Mouse (Mus musculus): ENCODE results near the gene Sez6l. TPM values are rescaled to one million over a fixed set of nuclear protein-coding genes. Genes with fewer than 3 reads are reported as not detected.

Sez6l gene
- total RNA-seq, 2 experiments from 2014 or later: 141 to 148 TPM

- DNase-seq (ENCODE audit: low spot score in 2 of 2): no peak
These were observed 41.1 kb downstream of the Sez6l start for GRCm38 (mm10) chr5:112535868-112536267.

DNA sequence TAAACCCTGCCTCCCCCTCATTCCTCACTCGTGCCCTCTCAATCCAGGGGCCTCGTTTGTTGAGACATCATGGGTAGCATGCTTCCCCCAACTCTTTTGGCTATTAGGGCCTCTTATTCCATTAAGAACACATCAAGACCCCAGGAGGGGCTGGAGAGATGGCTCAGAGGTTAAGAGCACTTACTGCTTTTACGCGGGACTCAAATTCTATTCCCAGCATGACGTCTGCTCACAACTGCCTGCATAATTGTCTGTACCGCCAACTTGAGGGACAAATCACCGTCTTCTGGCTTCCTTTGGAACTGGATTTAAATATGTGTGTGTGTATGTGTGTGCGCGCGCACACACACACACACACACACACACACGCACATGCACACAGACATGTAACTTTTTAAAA, 42.8 kb downstream of the Sez6l start:
- no peak for DNase-seq (ENCODE audit: low spot score in 2 of 2)

GRCm38 (mm10) chr5:112533312-112534075, 43.5 kb downstream of the Sez6l start:
- no peak for DNase-seq (ENCODE audit: low spot score in 2 of 2)

DNA sequence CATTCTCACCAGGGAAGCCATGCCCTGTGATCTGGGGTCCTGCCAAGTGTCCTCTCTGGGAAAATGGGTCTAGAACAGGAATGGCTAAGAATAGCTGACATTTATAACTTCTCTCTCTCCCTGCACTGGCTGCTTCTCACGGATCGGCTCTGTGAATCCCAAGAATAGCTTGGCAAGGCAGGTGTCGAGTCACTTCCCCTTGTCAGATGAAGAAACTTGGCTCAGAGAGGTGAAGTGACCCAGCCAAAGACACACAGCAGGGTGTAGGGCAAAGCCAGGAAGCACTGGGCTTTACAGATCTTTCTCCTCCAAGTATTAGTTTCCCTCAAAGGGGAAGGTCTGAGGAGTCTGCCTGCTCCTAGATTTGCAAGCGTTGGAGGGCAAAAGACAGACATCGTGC, 44.1 kb downstream of the Sez6l start:
- no peak for DNase-seq (ENCODE audit: low spot score in 2 of 2)

GRCm38 (mm10) chr5:112532210-112532609, 44.8 kb downstream of the Sez6l start:
- DNase-seq (ENCODE audit: low spot score in 2 of 2): no peak

GRCm38 (mm10) chr5:112531111-112531510, 45.9 kb downstream of the Sez6l start:
- no peak for DNase-seq (ENCODE audit: low spot score in 2 of 2)

DNA sequence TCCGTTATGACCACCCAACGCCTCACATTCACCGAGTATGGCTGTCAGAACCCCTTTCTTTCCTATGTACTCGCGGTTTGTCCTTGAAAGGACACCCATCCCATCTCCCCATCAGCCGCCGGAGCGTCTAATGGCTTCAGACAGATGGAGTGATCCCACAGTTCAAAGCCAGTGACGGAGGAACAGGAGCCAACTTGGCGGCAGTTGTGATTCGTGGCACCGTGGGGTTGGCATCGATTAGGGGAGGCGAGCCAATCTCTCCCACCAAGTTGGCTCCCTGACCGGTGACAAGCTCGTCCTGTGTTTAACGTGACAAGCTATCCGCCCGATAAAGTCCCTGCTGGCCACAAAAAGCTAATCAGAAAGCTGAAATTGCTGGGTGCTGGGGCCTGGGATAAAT, 50.0 kb downstream of the Sez6l start:
- peak in 1 of 2 experiments; percentile 38 for DNase-seq (ENCODE audit: low spot score in 2 of 2)

DNA sequence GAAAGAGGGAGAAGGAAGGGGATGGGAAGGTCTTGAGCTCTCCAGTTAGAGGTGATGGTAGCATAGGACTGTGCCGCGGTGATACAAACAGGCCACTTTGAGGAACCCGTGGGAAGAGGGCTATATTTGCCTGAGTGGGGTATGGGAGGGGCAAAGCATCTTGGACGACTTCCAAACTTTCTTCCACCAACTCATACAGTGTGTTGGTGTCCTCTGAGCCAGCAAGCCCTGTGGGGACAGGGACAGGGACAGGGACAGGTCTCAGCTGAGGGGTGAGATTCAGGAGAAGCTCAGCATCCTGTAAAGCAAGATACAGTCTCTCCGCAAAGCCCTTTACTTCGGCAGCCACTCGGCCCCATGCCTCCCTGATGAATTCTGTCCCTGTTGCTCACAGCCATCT, 50.5 kb downstream of the Sez6l start:
- peak; percentile 30 to 55 for DNase-seq (ENCODE audit: low spot score in 2 of 2)

GRCm38 (mm10) chr5:112525980-112526379, 51.0 kb downstream of the Sez6l start:
- no peak for DNase-seq (ENCODE audit: low spot score in 2 of 2)

- DNase-seq (ENCODE audit: low spot score in 2 of 2): no peak
These were observed 51.7 kb downstream of the Sez6l start for GRCm38 (mm10) chr5:112525271-112525670.

- no peak for DNase-seq (ENCODE audit: low spot score in 2 of 2)
These were observed 53.2 kb downstream of the Sez6l start for GRCm38 (mm10) chr5:112523796-112524195.

DNA sequence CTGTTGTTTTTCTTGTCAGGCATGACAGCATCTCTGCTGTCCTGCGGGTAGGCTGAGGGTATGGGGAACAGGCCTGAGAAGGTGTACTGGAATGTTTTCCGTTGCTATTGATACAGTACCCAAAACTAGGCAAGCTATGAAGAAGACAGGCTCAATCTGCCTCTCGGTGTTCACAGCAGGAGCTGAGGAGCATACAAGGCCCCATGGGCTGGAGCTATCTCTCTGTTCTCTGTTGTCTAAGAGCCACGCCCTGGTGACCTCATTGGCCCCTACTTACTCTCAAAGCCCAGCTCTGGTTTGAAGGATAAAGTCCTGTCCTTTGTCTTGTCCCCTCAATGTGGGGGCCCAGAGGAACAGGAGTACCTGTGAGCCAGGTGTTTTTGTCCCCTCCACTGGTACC, 53.7 kb downstream of the Sez6l start:
- no peak for DNase-seq (ENCODE audit: low spot score in 2 of 2)

DNA sequence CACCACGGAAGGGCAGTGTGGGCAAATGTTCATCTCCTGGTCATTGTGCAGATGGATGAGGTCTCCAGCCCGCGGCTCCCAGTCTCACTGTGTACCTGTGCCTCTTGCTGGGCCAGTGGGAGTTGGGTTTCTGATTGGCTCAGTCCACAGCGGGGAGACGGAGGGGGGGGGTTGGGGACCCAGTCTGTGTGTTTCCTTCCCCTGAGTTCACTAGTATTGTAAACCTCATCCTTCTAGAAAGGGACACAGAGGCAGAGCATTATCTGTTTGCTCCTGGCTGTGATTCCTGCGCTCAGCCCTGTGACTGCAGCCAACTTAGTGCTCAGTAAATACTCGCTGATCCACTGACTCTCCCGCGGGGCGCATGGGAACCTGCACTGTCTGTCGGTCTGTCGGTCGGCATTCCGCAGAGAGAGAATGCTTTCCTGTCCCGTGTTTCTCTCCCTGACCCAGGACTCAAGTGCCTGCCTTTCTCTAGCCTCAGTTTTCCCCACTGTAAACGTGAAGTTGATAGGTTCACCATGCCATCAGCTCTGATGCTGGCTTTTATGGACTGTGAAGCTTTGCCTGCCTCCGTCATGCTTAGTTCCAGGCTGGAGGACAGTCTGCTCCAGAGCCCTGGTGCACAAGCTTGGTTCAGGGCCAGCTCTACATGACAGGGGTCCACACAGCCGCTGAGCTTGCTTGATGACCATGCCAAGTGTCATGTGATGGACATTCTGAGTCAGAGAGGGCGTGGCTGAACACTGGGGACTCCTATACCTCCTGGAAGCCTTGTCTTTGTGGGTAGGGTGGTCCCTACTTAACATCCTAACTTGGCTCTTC, 55.1 kb downstream of the Sez6l start:
- DNase-seq (ENCODE audit: low spot score in 2 of 2): no peak

DNA sequence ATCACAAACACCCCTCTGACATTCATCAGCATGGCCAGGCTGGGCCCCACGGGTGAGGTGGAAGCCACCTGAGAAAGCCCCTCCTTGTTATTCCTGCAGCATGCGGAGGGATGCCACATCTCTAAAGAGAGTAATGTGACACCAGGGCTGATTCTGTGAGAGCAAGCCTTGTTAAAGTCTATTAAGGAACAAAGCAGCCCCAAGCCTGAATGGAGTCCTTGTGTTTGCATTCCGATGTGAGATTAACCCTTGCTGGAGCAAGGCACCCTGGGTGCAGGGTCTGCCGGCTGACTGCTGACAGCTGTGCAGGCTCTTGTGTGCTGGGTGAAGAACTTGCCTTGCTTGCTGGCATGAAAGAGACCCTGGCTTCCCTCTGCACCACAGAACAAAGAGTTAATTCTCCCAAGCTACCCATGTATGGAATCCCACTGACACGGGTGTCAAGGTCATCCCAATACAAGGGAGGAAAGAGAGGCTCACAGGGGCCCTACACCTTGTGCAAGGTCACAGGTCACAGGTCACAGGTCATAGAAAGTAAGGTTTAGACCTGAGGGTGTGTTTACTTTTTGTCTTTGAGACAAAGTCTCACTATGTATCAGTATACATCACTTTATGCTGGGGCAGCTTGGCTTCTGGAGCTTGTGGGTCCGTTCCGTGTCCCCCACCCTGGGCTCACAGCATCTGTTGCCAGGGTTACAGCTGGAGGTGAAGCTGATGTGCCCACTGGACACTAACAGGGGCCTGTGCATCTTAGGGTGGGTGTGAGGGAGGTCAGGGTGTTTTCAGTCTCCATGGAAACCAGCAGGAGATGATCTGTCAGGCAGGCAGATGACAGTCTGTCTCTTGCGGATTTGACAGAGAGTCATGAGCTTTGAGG, 55.9 kb downstream of the Sez6l start:
- no peak for DNase-seq (ENCODE audit: low spot score in 2 of 2)

DNA sequence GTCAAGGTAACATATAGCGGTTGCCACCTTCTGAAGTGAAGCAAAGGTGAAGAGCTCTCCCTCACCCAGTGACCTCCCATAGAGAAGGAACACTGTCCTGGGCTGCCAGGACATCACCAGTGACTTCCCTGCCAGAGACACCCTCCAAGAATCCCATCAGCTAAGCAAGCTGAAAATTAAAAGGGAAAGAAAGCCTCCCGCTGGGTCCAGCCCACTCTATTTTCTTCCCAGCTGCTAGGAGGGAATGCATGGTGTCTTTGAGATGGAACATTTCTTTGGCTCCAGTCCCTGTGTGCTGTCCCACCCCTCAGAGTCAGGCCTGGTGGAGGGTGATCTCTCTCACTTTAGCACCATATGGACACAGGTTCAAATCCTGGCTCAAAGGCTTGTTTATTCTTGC, 58.2 kb downstream of the Sez6l start:
- DNase-seq (ENCODE audit: low spot score in 2 of 2): no peak

- no peak for DNase-seq (ENCODE audit: low spot score in 2 of 2)
These were observed 59.5 kb downstream of the Sez6l start for GRCm38 (mm10) chr5:112517454-112517853.

GRCm38 (mm10) chr5:112516527-112516926, 60.5 kb downstream of the Sez6l start:
- no peak for DNase-seq (ENCODE audit: low spot score in 2 of 2)

DNA sequence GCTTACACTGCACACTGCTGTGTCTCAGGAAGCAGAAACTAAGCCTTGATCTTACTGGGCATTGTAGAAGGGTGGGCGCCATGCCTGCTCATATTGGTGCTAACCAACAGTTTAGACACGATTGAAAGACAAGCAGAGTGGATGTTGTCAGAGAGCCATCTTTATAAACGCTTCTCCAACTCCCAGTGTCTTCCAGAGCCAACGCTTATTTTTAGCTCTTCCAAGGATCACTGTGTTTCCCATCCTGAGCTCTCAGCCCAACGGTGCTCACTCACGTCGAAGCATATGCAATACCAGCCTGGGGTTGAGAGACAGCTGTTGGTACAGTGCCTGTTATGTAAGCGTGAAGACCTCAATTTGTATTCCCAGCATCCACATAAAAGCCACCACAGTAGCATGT, 66.6 kb downstream of the Sez6l start:
- DNase-seq (ENCODE audit: low spot score in 2 of 2): peak; percentile 18 to 55

GRCm38 (mm10) chr5:112509916-112510315, 67.1 kb downstream of the Sez6l start:
- DNase-seq (ENCODE audit: low spot score in 2 of 2): no peak

- no peak for DNase-seq (ENCODE audit: low spot score in 2 of 2)
These were observed 71.4 kb downstream of the Sez6l start for GRCm38 (mm10) chr5:112505595-112505994.

- DNase-seq (ENCODE audit: low spot score in 2 of 2): no peak
These were observed 75.6 kb downstream of the Sez6l start for GRCm38 (mm10) chr5:112501384-112501783.
